Mouse (Mus musculus): ENCODE measurements at regions not wholly inside any gene's neighbourhood (a gene's known extent, or its start where the extent isn't known, plus 50 kb on each side); places are given as distances from the start of the nearest gene placed in this dataset.
"Not testable (repeated sequence)": the region's sequence is repeated elsewhere in the genome, so short reads cannot be mapped to it uniquely, and the experiment has no call there.

DNA sequence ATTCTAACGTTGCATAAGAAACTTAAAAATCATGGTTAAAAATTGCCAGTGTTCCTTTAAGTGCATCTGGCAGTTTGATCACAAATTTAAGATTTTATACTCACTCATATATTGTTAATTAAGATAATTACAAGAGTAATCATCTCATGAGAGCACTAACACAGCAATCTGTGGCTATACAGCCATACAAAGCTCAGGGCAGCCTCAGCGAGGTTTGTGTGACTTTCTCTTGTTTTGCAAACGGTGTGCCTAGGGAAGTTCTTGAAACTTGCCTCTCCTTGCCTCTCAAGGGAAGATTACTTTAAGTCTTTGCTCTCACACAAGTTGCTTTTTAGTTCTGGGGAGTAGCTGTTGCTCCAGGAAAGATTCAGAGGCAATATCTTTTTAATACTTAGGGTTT, 58.1 kb upstream of the Slc1a4 start:
- no peak for DNase-seq (ENCODE audit: low read depth, low spot score)

DNA sequence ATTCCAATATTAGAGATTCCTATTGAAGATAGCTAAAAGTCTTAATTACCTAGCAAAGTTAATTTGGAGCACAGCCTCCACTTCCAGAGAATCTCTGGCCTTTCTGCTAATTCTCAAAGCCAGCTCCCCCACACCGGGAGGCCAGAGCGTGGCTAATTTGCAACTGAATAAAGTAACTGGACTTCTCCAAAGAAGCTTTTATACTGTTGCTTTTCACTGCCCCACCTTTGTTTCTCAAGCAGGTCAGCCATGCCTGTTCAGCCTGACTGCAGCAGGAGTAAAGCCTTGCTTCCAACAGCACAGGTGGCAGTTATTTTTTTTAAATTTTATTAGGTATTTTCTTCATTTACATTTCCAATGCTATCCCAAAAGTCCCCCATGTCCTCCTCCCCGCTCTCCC, 60.8 kb upstream of the Slc1a4 start:
- peak; percentile 63 for DNase-seq (ENCODE audit: low read depth, low spot score)

DNA sequence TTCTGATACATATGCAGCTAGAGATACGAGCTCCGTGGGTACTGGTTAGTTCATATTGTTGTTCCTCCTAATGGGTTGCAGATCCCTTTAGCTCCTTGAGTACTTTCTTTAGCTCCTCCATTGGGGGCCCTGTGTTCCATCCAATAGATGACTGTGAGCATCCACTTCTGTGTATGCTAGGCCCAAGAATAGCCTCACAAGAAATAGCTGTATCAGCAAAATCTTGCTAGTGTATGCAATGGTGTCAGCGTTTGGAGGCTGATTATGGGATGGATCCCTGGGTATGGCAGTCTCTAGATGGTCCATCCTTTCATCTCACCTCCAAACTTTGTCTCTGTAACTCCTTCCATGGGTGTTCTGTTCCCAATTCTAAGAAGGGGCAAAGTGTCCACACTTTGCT, 61.3 kb upstream of the Slc1a4 start:
- DNase-seq (ENCODE audit: low read depth, low spot score), result not testable (repeated sequence)

DNA sequence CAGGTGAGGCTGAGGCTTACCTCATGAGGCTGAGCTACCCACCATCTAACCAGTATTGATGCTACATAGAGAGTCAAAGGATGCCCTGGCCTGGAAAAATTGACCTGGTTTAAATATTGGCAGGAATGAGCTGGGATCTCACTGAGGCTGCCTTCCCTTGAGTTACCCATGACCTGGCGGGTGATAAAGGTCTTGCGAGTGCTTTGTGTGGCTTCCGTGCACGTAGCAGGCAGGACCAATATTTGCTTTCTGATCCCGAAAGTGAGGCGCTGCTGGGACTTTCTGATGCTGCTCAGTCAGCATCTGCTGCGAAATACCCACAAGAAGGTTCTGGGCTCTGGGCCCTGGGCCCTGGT, 63.3 kb upstream of the Slc1a4 start:
- DNase-seq (ENCODE audit: low read depth, low spot score), result no peak

DNA sequence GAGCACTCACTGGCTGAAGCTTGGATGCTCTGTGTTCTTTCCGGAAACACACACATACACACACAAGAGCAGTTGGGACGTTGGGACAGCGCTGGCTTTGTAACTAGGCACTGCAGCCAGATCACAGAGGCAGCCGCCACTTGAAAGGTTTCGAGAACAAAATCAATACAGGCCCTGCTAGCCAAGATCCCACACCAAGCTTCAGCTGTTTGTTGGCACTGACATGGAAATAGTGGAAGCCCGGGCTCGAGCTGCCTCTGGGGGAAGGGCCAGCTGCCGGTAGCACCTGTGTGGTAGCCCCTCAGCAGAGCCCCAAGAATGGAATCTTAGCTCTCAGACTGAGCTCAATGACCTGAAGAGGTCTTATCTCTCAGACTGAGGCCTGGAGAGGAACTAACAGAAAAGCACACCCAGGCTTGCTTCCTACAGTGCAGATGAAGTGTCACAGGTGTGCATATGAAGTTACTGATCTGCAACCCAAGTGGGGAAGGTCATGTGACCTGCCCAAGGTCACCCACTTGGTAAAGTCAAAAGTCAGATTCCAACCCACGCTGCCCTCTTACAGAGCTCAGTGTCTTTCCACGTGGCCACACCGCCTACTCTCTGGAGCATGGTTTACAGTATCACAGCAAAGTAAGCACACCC, 63.8 kb upstream of the Slc1a4 start:
- peak; percentile 49 for DNase-seq (ENCODE audit: low read depth, low spot score)

DNA sequence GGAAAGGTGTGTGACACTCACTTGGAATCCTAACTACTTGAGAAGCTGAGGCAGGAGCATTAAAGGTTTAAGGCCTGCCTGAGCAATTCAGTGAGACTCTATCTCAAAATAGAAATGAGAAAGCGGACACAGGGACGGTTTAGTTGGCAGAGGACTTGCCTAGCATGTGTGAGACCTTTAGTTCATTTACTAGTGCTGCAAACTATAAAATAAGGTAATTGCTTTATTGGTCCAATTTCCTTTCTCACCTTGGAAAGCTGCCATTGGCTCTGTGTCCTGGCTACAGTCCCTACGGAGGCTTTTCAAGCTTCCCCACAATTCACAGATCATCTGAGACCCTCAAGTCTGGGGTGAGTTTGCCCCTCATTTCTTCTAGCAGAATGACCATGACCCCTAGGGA, 64.4 kb upstream of the Slc1a4 start:
- DNase-seq (ENCODE audit: low read depth, low spot score), result no peak

DNA sequence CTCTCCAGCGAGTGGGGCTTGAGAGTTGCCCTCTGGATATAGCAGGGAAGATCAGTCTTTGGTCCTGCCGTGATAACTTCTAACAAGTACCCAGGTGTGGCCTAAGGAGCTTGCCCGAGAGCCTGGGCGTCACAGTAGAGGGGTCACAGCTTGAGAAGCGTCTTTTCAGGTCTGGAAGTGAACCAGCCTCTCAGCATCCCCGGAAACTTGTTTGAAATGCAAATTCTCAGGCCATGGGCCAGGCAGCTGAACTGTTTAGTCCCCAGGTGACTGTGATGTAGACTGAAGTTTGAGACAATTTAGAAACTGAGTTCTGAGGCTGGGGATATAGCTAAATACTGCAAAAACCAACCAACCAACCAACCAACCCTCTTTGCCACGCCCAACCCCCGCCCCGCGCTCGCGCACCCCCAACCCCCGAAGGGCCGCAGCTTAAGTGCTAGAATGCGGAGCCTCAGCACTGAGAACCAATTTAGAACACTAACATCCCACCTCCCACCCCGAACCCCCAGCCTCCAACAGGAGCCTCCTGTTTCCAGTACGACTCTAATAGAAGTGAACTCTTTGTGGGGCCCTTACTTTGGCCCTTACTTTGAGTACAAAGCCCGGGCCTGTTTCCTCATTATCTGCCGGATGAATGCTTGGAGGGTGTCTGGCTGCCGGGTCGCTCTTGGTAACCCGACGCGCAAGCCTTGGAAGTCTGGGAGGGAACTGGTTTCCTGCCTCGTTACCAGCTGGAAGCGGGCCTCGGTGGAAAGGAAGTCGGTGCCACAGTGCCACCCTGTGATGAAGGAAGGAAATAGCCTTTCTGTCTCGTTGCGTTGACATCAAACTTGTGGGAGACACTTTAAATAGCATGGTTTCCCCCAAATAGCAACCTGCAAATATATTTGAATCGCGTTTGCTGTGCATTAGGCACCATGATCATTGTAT, 68.1 kb upstream of the Slc1a4 start:
- DNase-seq (ENCODE audit: low read depth, low spot score), result peak; percentile 93

DNA sequence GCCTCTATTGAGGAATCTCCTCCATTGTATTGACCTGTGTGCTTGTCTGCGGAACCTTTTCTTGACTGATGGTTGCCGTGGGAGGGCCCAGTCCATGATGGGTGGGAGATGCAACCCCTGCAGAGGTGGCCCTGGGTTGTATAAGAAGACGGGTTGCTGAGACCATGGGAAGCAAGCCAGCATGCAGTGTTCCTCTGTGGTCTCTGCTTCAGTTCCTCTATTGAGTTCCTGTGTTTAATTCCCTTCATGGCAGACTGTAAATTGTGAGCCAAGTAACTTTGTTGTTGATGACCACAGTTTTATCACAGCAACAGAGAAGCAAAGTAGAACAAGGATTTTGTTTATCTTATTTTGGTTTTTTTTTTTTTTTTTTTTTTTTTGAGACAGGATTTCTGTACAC, 70.9 kb upstream of the Slc1a4 start:
- DNase-seq (ENCODE audit: low read depth, low spot score), result no peak

DNA sequence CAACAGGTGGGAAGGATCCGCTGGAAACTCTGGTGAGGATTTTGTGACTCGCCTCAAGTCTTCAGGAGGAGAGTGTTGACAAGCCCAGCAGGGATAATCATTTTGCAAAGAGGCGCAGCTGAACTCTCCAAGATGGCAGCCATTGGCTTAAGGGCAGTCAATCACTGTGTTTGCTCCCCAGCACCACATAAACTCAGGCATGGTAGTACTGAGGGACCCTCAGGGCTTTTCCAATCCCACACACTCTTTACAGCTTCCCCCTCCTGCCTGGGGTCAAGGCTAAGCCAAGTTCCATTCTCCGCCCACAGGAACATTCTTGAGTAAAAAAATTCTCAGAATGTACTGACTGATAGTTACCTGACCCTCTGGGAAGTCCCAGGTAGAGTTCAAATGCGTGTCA, 72.0 kb upstream of the Slc1a4 start:
- peak; percentile 68 for DNase-seq (ENCODE audit: low read depth, low spot score)

DNA sequence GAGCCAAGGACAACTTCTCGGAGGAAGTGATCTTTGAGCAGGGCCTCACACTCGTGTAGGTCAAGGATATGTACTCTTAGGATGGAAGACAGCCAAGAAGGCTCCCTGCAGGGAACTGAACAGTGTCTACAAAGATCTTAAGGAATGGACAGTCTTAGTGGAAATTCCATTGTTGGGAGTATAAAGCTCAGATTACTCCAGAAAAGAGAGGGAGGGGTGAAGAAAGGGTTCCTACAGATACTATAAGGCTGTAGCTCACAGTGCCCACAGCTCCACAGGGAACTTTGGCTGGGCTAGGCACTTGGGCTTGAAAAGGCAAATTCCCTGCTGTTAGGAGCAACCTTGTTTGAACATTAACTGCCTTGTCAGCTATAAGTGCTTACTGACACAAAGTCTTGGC, 85.6 kb upstream of the Slc1a4 start:
- DNase-seq (ENCODE audit: low read depth, low spot score), result no peak

DNA sequence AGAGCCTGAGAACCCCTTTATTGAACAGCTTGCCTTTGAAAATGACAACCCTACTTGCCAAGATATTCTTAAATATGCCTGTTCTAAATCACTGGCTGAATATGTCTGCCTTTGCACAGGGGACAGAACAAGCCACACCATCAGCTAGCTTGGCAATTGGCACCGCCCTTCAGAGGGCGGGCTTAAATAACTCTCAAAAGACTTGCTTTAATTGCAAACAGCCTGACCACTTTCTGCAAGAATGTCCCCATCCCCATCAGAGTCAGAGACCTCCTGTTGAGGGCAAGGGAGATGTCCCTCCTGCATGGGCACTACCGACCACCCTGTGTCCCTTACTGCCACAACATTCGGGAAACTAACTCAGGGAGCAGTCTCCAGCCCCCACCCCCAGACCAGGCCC, 88.4 kb upstream of the Slc1a4 start:
- DNase-seq (ENCODE audit: low read depth, low spot score), result no peak

DNA sequence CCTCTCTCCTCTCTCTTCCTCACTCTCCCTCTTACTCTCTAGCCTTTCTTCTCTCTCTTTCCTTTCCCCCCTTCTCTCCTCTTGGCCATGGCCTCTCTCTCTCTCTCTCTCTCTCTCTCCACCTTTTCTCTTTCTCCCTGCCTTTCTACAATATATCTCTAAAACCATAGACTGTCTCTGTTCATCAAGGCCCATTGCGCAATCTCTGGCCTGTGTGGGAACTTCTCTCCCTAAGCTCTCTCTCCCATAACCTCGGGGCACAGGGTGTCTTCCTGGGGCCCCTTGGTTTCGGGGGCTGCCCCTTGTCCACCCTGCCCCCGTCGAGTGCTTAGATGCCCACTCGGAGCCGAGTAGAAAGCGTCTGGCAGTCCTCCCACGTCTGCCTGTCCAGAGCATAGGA, 103.5 kb upstream of the Slc1a4 start:
- no peak for DNase-seq (ENCODE audit: low read depth, low spot score)

DNA sequence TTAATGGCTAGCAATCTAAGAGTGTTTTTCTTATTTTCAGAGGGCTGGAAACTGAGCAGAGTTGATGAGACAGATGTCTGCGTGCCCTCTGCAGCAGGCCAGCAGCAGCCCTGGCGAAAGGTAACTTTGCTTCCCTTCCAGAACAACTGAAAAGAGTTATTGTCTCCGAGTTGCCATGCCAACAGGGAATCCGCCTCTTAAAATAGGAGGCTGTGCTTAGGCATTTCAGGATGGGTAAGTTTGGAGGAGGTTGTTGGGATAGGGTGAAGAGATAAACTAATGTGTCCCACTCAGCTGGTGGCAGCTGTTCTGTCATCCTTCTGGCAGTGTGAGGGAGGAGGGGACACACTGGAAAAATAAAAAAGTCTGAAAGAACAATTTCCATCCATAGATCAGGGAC, 100.6 kb upstream of the Sertad2 start:
- DNase-seq (ENCODE audit: low read depth, low spot score), result no peak

DNA sequence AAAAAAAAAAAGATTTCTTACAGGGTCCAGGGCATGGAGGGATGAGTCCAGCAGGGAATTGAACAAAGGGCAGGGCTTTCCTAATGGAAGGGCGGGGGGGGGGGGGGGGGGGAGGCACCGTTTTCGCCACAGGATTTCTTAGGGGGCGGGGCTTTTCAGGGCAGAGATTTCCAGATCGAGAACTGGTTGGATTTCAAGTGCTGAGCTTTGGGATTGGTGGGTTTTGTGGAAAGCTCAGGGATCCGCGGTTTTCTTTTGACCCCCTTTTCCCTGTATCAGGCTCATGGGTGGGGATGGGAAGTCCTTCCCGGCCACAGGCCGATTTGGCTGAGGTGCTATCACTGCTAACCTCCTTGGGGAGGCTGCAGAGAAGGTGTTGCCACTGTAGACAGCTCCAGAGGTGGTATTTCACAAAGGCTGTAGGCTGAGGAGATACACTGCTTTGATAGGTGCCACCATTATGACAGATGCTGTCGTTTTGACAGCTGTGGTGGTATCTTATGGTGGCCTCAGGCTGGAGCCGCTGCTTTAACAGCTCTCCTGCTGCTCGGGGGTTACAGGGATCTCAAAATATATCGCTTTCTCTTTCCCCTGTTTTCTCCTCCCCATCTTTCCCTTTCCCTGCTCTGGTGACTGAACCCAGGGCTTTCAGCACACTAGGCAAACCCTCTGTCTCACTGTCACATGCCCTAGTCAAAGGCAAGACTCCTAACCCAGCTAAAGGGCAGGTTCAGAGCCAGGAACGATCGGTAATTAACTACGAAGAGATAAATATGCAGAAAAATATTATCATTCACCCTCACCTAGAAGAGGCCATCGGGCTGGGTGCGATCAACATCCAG, 97.8 kb upstream of the Sertad2 start:
- DNase-seq (ENCODE audit: low read depth, low spot score), result no peak

DNA sequence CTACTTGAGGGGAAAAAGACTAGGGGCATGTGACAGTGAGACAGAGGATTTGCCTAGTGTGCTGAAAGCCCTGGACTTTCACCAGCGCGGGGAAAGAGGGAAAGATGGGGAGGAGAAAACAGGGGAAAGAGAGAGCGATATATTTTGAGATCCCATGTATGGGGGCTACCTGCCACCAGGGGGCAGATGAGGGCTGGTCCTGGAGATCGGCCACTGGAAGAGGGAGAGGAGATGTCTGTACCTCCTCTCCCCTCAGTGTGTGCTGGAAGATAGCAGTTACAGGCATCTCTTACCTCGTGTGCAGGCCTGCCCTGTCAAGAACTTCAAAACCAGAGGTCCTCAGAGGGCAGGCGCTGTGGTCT, 97.2 kb upstream of the Sertad2 start:
- DNase-seq (ENCODE audit: low read depth, low spot score), result peak; percentile 75

DNA sequence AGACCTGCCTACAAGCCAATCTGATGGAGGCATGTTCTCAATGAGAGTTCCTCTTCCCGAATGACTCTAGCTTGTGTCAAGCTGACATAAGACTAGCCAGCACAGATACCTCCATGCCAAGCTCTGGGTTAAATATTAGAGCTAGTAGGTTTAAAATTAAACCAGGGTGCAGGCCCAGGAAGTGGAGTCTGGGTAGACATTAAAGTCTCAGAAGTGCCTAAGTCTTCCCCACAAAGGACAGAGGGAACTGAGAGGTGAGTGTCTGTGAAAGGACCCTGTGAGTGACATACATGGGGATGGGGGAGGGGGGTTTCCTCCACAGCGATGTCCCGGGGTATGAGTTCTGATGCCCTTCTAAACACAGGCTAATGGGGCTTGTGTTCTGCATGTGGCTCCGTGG, 90.2 kb upstream of the Sertad2 start:
- DNase-seq (ENCODE audit: low read depth, low spot score), result no peak

DNA sequence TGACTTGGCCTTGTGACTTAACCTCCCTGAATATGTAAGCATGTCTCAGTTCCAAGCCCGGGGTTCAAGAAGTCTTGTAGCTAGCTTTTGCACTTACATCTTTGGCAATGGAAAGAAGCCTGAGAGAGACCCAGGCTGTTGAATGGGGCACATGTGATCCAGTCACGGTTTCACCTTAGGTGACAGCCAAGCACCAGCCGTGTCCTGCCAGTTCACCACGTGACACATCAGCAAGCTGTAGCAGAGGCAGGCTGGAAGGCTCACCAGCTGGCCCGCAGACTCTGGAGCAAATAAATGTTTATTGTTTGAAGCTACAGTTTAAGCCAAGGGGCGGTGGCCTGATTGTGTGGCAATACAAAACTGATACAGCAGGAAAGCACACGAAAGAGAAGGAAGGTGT, 89.3 kb upstream of the Sertad2 start:
- no peak for DNase-seq (ENCODE audit: low read depth, low spot score)

DNA sequence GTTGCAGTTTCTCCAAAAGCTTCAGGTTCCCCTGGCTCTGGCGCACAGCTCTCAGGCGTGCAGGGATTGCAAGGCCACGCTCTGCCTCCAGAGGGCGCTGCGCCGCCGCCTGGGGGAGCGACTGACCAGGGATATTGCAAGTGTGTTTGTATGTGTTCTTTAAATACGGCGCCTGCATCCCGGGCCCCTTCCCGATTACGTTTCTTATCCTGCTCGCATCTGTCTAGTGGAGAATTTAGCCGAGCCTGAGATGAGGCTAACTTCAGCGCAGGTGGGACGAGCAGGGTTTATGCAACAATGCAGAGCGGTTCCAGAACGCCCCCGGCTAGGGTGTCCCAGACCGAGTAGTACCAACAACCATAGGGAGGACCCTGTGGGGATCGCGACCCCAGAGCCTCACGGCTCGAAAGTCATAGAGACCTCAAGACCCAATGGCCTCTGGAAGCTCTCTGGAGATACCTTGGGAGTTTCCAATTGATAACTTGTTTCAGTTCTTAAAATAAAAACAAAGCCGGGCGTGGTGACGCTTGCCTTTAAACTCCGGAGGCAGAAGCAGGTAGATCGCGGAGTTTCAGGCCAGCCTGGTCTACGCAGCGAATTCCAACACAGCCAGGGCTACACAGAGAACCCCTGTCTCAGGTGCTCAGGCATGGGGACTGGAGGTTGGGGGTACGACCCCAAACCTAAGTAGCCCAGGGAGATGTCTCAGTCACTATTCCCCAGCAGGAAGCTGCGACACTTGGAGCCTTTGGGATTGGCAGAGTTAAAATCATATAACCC, 87.8 kb upstream of the Sertad2 start:
- peak; percentile 84 for DNase-seq (ENCODE audit: low read depth, low spot score)

DNA sequence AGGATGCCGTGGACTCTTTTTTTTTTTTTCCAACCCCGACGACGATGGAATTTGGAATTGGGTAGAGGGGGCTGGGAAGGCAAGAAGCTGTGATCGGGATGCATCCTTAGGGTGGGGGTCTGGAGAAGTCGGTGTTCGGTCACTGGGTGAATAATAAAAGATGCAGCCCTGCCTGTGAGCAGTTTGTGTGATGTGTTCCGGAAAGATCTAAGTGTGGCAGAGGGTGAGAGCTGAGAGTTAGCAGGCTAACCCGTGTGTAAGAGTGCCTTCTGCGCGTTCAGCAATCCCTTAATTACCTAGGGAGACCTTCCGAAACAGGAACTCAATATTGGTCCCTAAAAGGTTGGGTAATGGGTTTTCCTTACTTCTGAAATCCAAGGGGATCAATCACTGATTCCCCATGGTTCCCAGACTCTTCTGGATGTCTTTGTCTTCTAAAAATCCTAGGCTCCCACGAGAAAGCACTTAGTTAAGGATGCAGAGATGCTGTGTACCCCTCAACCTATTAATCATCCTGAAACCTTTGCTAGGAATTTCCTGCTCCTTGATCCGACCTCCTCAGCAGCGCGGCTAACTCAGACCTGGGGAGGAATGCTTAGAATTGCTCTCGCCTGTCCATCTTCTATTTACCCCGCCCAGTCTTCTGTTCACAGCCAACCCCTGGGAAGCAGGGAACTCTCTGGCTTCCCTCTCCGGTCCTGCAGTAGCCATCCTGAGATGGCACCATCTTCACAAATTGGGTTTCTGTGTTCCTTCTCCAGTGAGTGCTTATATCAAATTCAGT, 87.0 kb upstream of the Sertad2 start:
- DNase-seq (ENCODE audit: low read depth, low spot score), result peak; percentile 46

DNA sequence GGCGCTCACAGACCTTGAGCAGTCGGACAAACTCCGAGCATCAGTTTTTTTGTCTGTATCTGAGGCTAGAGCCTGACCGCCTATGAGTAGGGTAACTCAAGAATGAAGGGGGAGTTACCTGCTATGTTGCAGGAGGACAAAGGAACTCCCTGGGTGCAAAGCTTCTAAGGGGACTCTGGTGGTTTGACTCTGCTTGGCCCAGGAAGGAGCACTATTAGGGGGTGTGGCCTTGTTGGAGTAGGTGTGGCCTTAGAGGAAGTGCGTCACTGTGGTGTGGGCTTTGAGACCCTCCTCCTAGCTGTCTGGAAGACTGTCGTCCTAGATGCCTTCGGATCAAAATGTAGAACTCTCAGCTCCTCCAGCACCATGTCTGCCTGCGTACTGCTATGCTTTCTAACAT, 83.9 kb upstream of the Sertad2 start:
- peak; percentile 65 for DNase-seq (ENCODE audit: low read depth, low spot score)

DNA sequence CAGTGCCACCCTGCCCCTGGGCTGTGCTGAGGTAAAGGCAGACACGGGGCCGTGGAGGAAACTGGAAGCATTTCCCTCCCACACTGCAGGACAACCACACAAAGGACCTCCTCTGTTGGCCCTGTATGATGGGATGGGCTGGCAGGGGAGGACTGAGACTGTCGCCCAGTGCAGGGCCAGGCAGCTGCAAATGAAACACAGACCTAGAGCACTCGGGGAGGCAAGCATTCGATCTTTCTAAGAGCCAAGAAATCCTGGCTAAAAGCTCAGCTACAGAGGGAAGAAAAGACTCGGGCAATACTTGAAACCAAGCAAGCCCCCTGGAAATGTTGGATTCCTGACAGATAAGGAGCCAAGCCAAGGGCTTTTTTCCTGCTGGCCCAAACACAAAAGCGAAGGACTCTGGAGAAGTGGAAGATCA, 82.5 kb upstream of the Sertad2 start:
- no peak for DNase-seq (ENCODE audit: low read depth, low spot score)

All from ES-CJ7 (cell line).